Mouse (Mus musculus) megakaryocyte, embryonic 14.5 days (primary cell): Measurements from ENCODE around the gene Ddx10.

Experiments used
- FLI1 ChIP-seq: IDR thresholded peaks from 2 replicates; pipeline ENCODE4 v1.6.1; 2012; ENCODE audit warnings: low read length, inconsistent platforms, mixed read lengths
- GATA1 ChIP-seq: IDR thresholded peaks from 3 replicates; pipeline ENCODE4 v1.6.1; 2012; ENCODE audit warnings: mixed read lengths, low read length, inconsistent platforms, borderline replicate concordance

DNA sequence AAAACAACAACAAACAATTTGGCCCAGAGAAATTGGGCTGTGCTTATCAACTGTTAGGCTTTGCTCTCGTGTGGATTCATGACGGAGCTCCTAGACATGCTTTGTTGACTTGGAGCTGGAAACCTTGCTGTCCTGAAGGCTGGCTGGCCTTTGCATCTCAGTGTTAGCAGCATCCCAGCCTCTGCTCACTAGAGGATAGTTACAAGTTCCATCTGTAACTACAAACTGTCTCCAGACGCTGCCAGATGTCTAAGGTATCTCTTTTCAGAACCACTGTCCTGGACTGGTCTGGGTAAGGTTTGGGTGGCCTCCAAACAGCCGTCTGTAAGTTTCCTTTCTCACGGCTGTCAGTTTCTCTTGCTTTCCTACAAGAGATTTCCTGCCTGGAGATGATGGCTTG lies 20.2 kb upstream of the Ddx10 start:
- TF ChIP-seq FLI1 (no peak), GATA1 (no peak)
